Mouse (Mus musculus): ENCODE results near the gene Aqp6. TPM values are rescaled to one million over a fixed set of nuclear protein-coding genes. Genes with fewer than 3 reads are reported as not detected.

The Aqp6 gene
- polyA plus RNA-seq (2016; fragmentation: Nextera tagmentation; extraction: Ambion mirVana), result not detected in 2 replicates

DNA sequence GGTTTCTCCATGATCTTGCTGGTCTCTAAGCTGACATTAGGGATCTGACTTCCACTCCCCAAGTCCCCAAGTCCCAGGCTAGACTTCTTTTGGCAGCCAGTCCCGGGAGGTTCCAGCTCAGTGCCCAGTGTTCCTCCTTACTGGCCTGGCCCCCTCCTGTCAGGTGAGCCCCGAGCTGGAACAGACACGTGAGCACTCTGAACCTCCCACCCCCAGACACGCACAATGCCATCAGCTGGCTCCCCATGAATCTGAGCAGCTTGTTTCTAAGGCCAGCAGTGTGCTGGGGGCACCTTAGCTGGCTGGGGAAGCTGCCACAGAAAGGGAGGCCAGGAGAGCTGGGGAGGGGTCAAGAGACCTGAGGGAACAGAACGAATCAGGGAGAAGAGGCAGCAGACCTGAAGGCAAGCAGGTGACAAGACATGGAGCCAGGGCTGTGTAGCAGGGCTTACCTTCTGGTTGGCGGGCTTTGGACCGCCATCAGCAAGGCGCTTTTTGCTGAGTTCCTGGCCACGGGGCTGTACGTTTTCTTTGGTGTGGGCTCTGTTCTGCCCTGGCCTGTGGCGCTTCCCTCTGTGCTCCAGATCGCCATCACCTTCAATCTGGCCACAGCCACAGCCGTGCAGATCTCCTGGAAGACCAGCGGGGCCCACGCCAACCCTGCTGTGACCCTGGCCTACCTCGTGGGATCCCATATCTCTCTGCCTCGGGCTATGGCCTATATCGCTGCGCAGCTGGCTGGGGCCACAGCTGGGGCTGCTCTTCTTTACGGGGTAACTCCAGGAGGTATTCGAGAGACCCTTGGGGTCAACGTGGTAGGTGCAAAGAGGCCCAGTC lies at the start of gene Aqp6:
Gene Aqp6, plus strand, starts transcription at position 415 of the 837 bp plus-strand sequence.
- 58% methylated on average over 22 of the region's 22 CpGs for WGBS
- Histone ChIP-seq H3K27me3 (ENCODE audit: poor library complexity, severe bottlenecking) (peaks cover 93% of the 10 kb centered on the region), H3K27ac (peak within 1 kb of the TSS; percentile 44), H3K9me3 (no peaks in the 10 kb centered on the region), H3K4me1 (peaks cover 90% of the 10 kb centered on the region), H3K4me3 (peak within 1 kb of the TSS; percentile 5; the same call in 1 of the 2 replicates), H3K36me3 (replicated peaks) (no peaks in the 10 kb centered on the region)
- no peak for DNase-seq (ENCODE audit: extremely low spot score, low spot score)

- no peak overlapping the region for H3K27ac ChIP-seq
- DNase-seq (ENCODE audit: extremely low spot score, low spot score), result no peak
- no peaks in the 10 kb centered on the region for H3K36me3 ChIP-seq (replicated peaks)
- H3K4me3 ChIP-seq, result no peak overlapping the region
- H3K27me3 ChIP-seq (ENCODE audit: poor library complexity, severe bottlenecking), result no peaks in the 10 kb centered on the region; the same call in 1 of the 2 replicates
- H3K4me1 ChIP-seq, result peaks cover 21% of the 10 kb centered on the region; the same call in 1 of the 2 replicates
- no peaks in the 10 kb centered on the region for H3K9me3 ChIP-seq
- 84% methylated on average over 6 of the region's 6 CpGs for WGBS
Measured at GRCm38 (mm10) chr15:99553767-99554166, 47.4 kb upstream of the Aqp6 start.

DNA sequence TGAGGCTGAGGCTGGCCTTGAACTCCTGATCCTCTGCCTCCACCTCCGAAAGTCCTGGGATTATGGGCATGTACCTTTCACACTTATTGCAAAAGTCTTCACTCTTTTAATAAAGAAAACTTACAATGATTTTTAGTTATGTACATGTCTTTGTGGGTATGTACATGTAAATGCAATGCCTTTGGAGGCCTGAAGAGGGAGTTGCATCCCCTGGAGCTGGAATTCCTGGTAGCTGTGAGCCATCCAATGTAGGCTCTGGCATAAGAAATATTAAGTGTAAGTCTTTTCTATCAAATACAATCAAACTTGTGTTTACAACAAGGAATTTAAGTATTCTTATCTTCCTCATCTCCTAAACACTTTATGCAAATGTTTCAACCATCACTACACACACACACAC lies 42.3 kb upstream of the Aqp6 start:
- H3K36me3 ChIP-seq (replicated peaks), result no peaks in the 10 kb centered on the region
- H3K9me3 ChIP-seq, result no peaks in the 10 kb centered on the region
- peaks cover 32% of the 10 kb centered on the region for H3K27me3 ChIP-seq (ENCODE audit: poor library complexity, severe bottlenecking)
- H3K4me1 ChIP-seq, result peaks cover 30% of the 10 kb centered on the region
- H3K4me3 ChIP-seq, result no peak overlapping the region
- no peak for DNase-seq (ENCODE audit: extremely low spot score, low spot score)
- H3K27ac ChIP-seq, result no peak overlapping the region
- 86% methylated on average over 1 of the region's 1 CpGs for WGBS

GRCm38 (mm10) chr15:99560246-99560645 lies 41.0 kb upstream of the Aqp6 start:
- no peaks in the 10 kb centered on the region for H3K9me3 ChIP-seq
- peaks cover 34% of the 10 kb centered on the region for H3K4me1 ChIP-seq
- WGBS, result 68% methylated on average over 10 of the region's 10 CpGs
- H3K36me3 ChIP-seq (replicated peaks), result no peaks in the 10 kb centered on the region
- DNase-seq (ENCODE audit: extremely low spot score, low spot score), result no peak
- H3K27me3 ChIP-seq (ENCODE audit: poor library complexity, severe bottlenecking), result peaks cover 42% of the 10 kb centered on the region
- no peak overlapping the region for H3K4me3 ChIP-seq
- H3K27ac ChIP-seq, result no peak overlapping the region

DNA sequence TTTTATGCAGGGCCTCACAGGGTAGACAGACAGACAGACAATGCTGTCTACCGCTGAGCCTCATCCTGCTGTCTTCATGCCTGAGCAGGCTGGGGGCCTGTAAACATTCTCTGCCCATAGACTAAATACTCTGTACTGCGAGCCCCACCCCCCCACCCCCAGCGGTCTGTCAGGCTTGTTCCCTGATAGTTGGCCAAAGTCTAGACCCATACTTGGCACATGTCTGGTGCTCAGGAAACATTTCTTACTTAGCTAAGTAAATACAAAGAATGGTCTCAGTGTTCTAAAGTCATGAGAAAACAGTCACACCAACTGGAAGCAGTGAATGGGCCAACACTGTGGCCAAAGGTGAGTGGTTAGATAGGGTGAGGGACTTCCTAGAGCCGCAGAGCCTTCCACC lies 33.8 kb upstream of the Aqp6 start:
- Histone ChIP-seq H3K36me3 (replicated peaks) (no peaks in the 10 kb centered on the region), H3K4me3 (no peak overlapping the region), H3K27ac (no peak overlapping the region), H3K4me1 (peaks cover 12% of the 10 kb centered on the region), H3K27me3 (ENCODE audit: poor library complexity, severe bottlenecking) (peaks cover 31% of the 10 kb centered on the region; the same call in 1 of the 2 replicates), H3K9me3 (no peaks in the 10 kb centered on the region)
- DNase-seq (ENCODE audit: extremely low spot score, low spot score), result no peak
- 89% methylated on average over 4 of the region's 4 CpGs for WGBS

DNA sequence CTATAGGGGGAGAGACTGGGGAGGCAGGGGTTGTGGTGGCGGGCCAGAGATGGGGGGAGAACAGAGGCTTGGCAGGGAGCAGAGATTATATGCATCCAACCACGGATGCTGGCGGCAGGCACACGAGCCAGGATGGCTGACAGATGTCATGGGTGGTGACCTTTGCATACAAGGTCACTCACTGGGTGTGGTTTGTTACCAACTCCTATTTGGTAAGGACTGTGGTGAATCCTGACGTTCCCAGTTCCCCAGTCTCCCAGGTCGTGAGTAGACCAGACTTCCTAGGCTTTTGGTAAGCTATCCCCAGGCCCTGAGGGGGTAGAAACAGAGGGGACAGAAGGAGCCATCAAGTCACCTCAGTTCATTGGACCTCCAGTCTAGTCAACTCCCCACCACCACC lies 32.5 kb upstream of the Aqp6 start:
- H3K4me1 ChIP-seq, result peaks cover 12% of the 10 kb centered on the region
- H3K27ac ChIP-seq, result no peak overlapping the region
- DNase-seq (ENCODE audit: extremely low spot score, low spot score), result no peak
- WGBS, result 76% methylated on average over 6 of the region's 6 CpGs
- peaks cover 18% of the 10 kb centered on the region; the same call in 1 of the 2 replicates for H3K27me3 ChIP-seq (ENCODE audit: poor library complexity, severe bottlenecking)
- no peaks in the 10 kb centered on the region for H3K36me3 ChIP-seq (replicated peaks)
- H3K9me3 ChIP-seq, result no peaks in the 10 kb centered on the region
- H3K4me3 ChIP-seq, result no peak overlapping the region

GRCm38 (mm10) chr15:99569123-99569522 lies 32.1 kb upstream of the Aqp6 start:
- H3K27ac ChIP-seq, result no peak overlapping the region
- 89% methylated on average over 10 of the region's 10 CpGs for WGBS

DNA sequence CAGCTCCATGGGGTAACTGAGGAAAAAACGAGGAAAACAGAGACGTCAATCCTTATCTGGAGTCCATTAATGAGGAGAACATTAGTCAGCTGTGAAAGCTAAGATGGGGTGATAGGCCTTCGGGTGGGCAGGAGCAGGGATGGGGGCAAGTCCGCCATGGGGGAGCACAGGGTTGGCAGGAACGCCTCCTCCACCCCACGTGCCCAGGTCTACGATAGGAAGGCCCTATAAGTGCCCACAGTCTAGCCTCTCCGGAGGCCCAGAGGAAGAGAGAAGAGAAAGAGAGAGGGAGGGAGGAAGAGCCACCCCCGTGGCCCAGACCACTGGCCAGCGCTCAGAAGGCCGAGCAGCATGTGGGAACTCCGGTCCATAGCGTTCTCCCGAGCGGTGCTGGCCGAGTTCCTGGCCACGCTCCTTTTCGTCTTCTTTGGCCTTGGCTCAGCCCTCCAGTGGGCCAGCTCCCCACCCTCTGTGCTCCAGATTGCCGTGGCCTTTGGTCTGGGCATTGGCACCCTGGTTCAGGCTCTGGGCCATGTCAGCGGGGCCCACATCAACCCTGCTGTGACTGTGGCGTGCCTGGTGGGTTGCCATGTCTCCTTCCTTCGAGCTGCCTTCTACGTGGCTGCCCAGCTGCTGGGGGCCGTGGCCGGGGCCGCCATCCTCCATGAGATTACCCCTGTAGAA lies 22.3 kb upstream of the Aqp6 start, which contains the start of gene Aqp2:
Gene Aqp2, plus strand, starts transcription at position 254 of the 684 bp plus-strand sequence.
- Histone ChIP-seq H3K9me3 (no peaks in the 10 kb centered on the region), H3K27ac (no peak within 1 kb of the TSS), H3K4me1 (peaks cover 12% of the 10 kb centered on the region), H3K4me3 (no peak within 1 kb of the TSS), H3K36me3 (replicated peaks) (no peaks in the 10 kb centered on the region), H3K27me3 (ENCODE audit: poor library complexity, severe bottlenecking) (peaks cover 69% of the 10 kb centered on the region)
- DNase-seq (ENCODE audit: extremely low spot score, low spot score), result no peak
- WGBS, result 83% methylated on average over 26 of the region's 26 CpGs

More at GRCm38 (mm10) chr15:99569123-99569522, 32.1 kb upstream of the Aqp6 start:
- Histone ChIP-seq H3K36me3 (replicated peaks) (no peaks in the 10 kb centered on the region), H3K4me1 (peaks cover 8% of the 10 kb centered on the region), H3K4me3 (no peak overlapping the region), H3K27me3 (ENCODE audit: poor library complexity, severe bottlenecking) (peaks cover 14% of the 10 kb centered on the region; the same call in 1 of the 2 replicates), H3K9me3 (no peaks in the 10 kb centered on the region)
- no peak for DNase-seq (ENCODE audit: extremely low spot score, low spot score)

- Histone ChIP-seq H3K36me3 (replicated peaks) (no peaks in the 10 kb centered on the region), H3K27ac (peak overlapping the region; percentile 40), H3K27me3 (ENCODE audit: poor library complexity, severe bottlenecking) (peaks cover 100% of the 10 kb centered on the region), H3K4me3 (peak overlapping the region; percentile 46), H3K9me3 (no peaks in the 10 kb centered on the region), H3K4me1 (peaks cover 27% of the 10 kb centered on the region)
- WGBS, result 2% methylated on average over 54 of the region's 54 CpGs
- DNase-seq (ENCODE audit: extremely low spot score, low spot score), result peak; percentile 53
Measured at GRCm38 (mm10) chr15:99583463-99584344, 17.5 kb upstream of the Aqp6 start.

- no peaks in the 10 kb centered on the region for H3K36me3 ChIP-seq (replicated peaks)
- H3K27ac ChIP-seq, result no peak overlapping the region; the same call in 1 of the 2 replicates
- 1% methylated on average over 24 of the region's 24 CpGs for WGBS
- DNase-seq (ENCODE audit: extremely low spot score, low spot score), result no peak
- no peaks in the 10 kb centered on the region for H3K9me3 ChIP-seq
- H3K4me3 ChIP-seq, result peak overlapping the region; percentile 46
- peaks cover 100% of the 10 kb centered on the region for H3K27me3 ChIP-seq (ENCODE audit: poor library complexity, severe bottlenecking)
- H3K4me1 ChIP-seq, result peaks cover 32% of the 10 kb centered on the region
Measured at GRCm38 (mm10) chr15:99584407-99585202, 16.6 kb upstream of the Aqp6 start.

- Histone ChIP-seq H3K9me3 (no peaks in the 10 kb centered on the region), H3K27me3 (ENCODE audit: poor library complexity, severe bottlenecking) (peaks cover 100% of the 10 kb centered on the region), H3K4me3 (no peak overlapping the region), H3K4me1 (peaks cover 39% of the 10 kb centered on the region), H3K36me3 (replicated peaks) (no peaks in the 10 kb centered on the region), H3K27ac (no peak overlapping the region)
- no peak for DNase-seq (ENCODE audit: extremely low spot score, low spot score)
- WGBS, result 72% methylated on average over 6 of the region's 6 CpGs
Measured at GRCm38 (mm10) chr15:99585741-99586140, 15.5 kb upstream of the Aqp6 start.
